Comparison of ENCODE assay signal across 8 mouse cellular contexts in genomic region chr10:4430826-4431225, GRCm38 (mm10). TPM values are rescaled to one million over a fixed set of nuclear protein-coding genes. Genes with fewer than 3 reads are reported as not detected.
A peak's percentile ranks its signal among the peaks of the same experiment; 100 is the strongest.
DNase-seq lines count a peak whose midpoint lies in the region; ATAC-seq and TF ChIP-seq lines count a peak whose summit lies in the region.

No protein-coding gene starts in this region.

- peak overlapping the region; percentile 83 for H3K4me2 ChIP-seq in heart, postnatal 0 days (ENCODE audit: low read depth, low read length)
- H3K4me2 ChIP-seq in limb, embryonic 11.5 days (ENCODE audit: low read depth, severe bottlenecking): peak overlapping the region; percentile 64; the same call in 1 of the 2 replicates
- H3K4me2 ChIP-seq in stomach, embryonic 15.5 days: peak overlapping the region; percentile 83

- H3K27me3 ChIP-seq in megakaryocyte, embryonic 14.5 days (replicated peaks): no peaks in the 10 kb centered on the region
- H3K27me3 ChIP-seq in heart, postnatal 0 days (ENCODE audit: control insufficient read depth, insufficient read depth, low read length): no peaks in the 10 kb centered on the region
- H3K27me3 ChIP-seq in limb, embryonic 11.5 days (ENCODE audit: control insufficient read depth, insufficient read depth, low read length): no peaks in the 10 kb centered on the region
- H3K27me3 ChIP-seq in stomach, embryonic 15.5 days (replicated peaks): no peaks in the 10 kb centered on the region

- peaks cover 60% of the 10 kb centered on the region for H3K4me1 ChIP-seq in megakaryocyte, embryonic 14.5 days
- H3K4me1 ChIP-seq in heart, postnatal 0 days (ENCODE audit: control insufficient read depth, insufficient read depth): peaks cover 21% of the 10 kb centered on the region
- 0 out of 2 replicates have a peak, but pooled peaks cover 2% of the 10 kb centered on the region for H3K4me1 ChIP-seq in limb, embryonic 11.5 days (ENCODE audit: control insufficient read depth, insufficient read depth, low read length)
- H3K4me1 ChIP-seq in stomach, embryonic 15.5 days: peaks cover 15% of the 10 kb centered on the region; the same call in 1 of the 2 replicates

- peak overlapping the region; percentile 73; the same call in 1 of the 2 replicates for H3K9ac ChIP-seq in heart, postnatal 0 days (replicated peaks; ENCODE audit: low read depth, low read length)
- no peak overlapping the region for H3K9ac ChIP-seq in limb, embryonic 11.5 days (ENCODE audit: low read length)
- no peak overlapping the region for H3K9ac ChIP-seq in stomach, embryonic 15.5 days

- H3K27ac ChIP-seq in heart, postnatal 0 days (ENCODE audit: low read depth): peak overlapping the region; percentile 73
- H3K27ac ChIP-seq in limb, embryonic 11.5 days (replicated peaks; ENCODE audit: low read depth, low read length): no peak overlapping the region
- no peak overlapping the region for H3K27ac ChIP-seq in stomach, embryonic 15.5 days

- peaks cover 50% of the 10 kb centered on the region for H3K36me3 ChIP-seq in megakaryocyte, embryonic 14.5 days (replicated peaks; ENCODE audit: low read length)
- peaks cover 25% of the 10 kb centered on the region for H3K36me3 ChIP-seq in heart, postnatal 0 days (replicated peaks; ENCODE audit: control insufficient read depth, insufficient read depth, low read length)
- H3K36me3 ChIP-seq in limb, embryonic 11.5 days (ENCODE audit: control insufficient read depth, insufficient read depth, low read length): no peaks in the 10 kb centered on the region; the same call in 1 of the 2 replicates
- H3K36me3 ChIP-seq in stomach, embryonic 15.5 days: peaks cover under 1% of the 10 kb centered on the region; the same call in 1 of the 2 replicates

- ATAC-seq in megakaryocyte, adult 5-6 weeks (ENCODE audit: poor library complexity, severe bottlenecking): no peak
- ATAC-seq in heart, postnatal 0 days (ENCODE audit: insufficient read depth, low read depth): no peak
- no peak for ATAC-seq in limb, embryonic 11.5 days (ENCODE audit: insufficient number of reproducible peaks, low FRiP score, low TSS enrichment, low read depth)
- no peak for ATAC-seq in stomach, embryonic 15.5 days (ENCODE audit: insufficient read depth, low FRiP score, low read depth)

- TF ChIP-seq EP300 in heart, postnatal 0 days (IDR thresholded peaks at IDR 0.05; ENCODE audit: low read depth): no peak

- DNase-seq in cerebellum, postnatal 10 days: peak; percentile 73 to 79
- DNase-seq in heart, postnatal 0 days (ENCODE audit: low spot score): peak; percentile 47
- no peak for DNase-seq in limb, embryonic 11.5 days (ENCODE audit: low spot score)
- no peak for DNase-seq in testis, postnatal 10 days (ENCODE audit: low spot score)
- no peak for DNase-seq in layer of hippocampus, adult 9-10 months (ENCODE audit: low spot score)

- no peaks in the 10 kb centered on the region for H3K9me3 ChIP-seq in megakaryocyte, embryonic 14.5 days
- H3K9me3 ChIP-seq in heart, postnatal 0 days (replicated peaks; ENCODE audit: control insufficient read depth, low read length): no peaks in the 10 kb centered on the region
- H3K9me3 ChIP-seq in limb, embryonic 11.5 days (ENCODE audit: control insufficient read depth, low read length): no peaks in the 10 kb centered on the region
- no peaks in the 10 kb centered on the region for H3K9me3 ChIP-seq in stomach, embryonic 15.5 days

- H3K4me3 ChIP-seq in megakaryocyte, embryonic 14.5 days (replicated peaks): peak overlapping the region; percentile 95
- peak overlapping the region; percentile 78 for H3K4me3 ChIP-seq in heart, postnatal 0 days (ENCODE audit: low read depth, low read length)
- H3K4me3 ChIP-seq in limb, embryonic 11.5 days (ENCODE audit: low read depth, low read length): no peak overlapping the region
- peak overlapping the region; percentile 69; the same call in 1 of the 2 replicates for H3K4me3 ChIP-seq in stomach, embryonic 15.5 days (replicated peaks)

- no peak for TF ChIP-seq CTCF in heart, postnatal 0 days (IDR thresholded peaks at IDR 0.05; ENCODE audit: low read depth)

- WGBS in heart, postnatal 0 days: 66% methylated on average over 3 of the region's 3 CpGs
- 93% methylated on average over 3 of the region's 3 CpGs for WGBS in limb, embryonic 11.5 days
- 87% methylated on average over 3 of the region's 3 CpGs for WGBS in stomach, embryonic 15.5 days

RNA-seq across cellular contexts. Expression of gene Rmnd1, which starts 1.4 kb away (rescaled TPM):
- 2.3 TPM in 1 of 2 replicates, not detected in the other for polyA plus RNA-seq in megakaryocyte, embryonic 14.5 days (2012; ENCODE audit: insufficient read depth, low replicate concordance)
- 35.0 and 40.7 TPM in 2 replicates for total RNA-seq in megakaryocyte, adult 5-6 weeks (2015)
- total RNA-seq in megakaryocyte, adult 5-6 weeks (2017): 21.1 and 29.5 TPM in 2 replicates
- total RNA-seq in heart, postnatal 0 days (2014; rRNA removed; ENCODE audit: low replicate concordance): 45.5 and 172 TPM in 2 replicates
- polyA plus RNA-seq in heart, postnatal 0 days (2015; fragmentation: Nextera tagmentation; extraction: Ambion mirVana): 76.1 and 82.1 TPM in 2 replicates
- polyA plus RNA-seq in limb, embryonic 11.5 days (2014; fragmentation: Nextera tagmentation; extraction: Ambion mirVana): 54.2 and 59.1 TPM in 2 replicates
- 41.6 and 46.8 TPM in 2 replicates for polyA plus RNA-seq in stomach, embryonic 15.5 days (2015; fragmentation: Nextera tagmentation; extraction: Ambion mirVana)

RNA-seq across cellular contexts. Expression of gene Armt1, which starts 1.4 kb away (rescaled TPM):
- polyA plus RNA-seq in megakaryocyte, embryonic 14.5 days (2012; ENCODE audit: insufficient read depth, low replicate concordance): 5.2 TPM in 1 of 2 replicates, not detected in the other
- 20.8 and 26.4 TPM in 2 replicates for total RNA-seq in megakaryocyte, adult 5-6 weeks (2015)
- total RNA-seq in megakaryocyte, adult 5-6 weeks (2017): 24.4 and 27.4 TPM in 2 replicates
- 10.0 and 14.7 TPM in 2 replicates for total RNA-seq in heart, postnatal 0 days (2014; rRNA removed; ENCODE audit: low replicate concordance)
- 8.5 and 8.9 TPM in 2 replicates for polyA plus RNA-seq in heart, postnatal 0 days (2015; fragmentation: Nextera tagmentation; extraction: Ambion mirVana)
- 28.9 and 29.8 TPM in 2 replicates for polyA plus RNA-seq in limb, embryonic 11.5 days (2014; fragmentation: Nextera tagmentation; extraction: Ambion mirVana)
- 17.4 and 18.7 TPM in 2 replicates for polyA plus RNA-seq in stomach, embryonic 15.5 days (2015; fragmentation: Nextera tagmentation; extraction: Ambion mirVana)

RNA-seq across cellular contexts. Expression of gene Zbtb2, which starts 42.9 kb away (rescaled TPM):
- polyA plus RNA-seq in megakaryocyte, embryonic 14.5 days (2012; ENCODE audit: insufficient read depth, low replicate concordance): 3.1 and 5.1 TPM in 2 replicates
- 12.8 and 14.2 TPM in 2 replicates for total RNA-seq in megakaryocyte, adult 5-6 weeks (2015)
- total RNA-seq in megakaryocyte, adult 5-6 weeks (2017): 10.8 and 12.2 TPM in 2 replicates
- total RNA-seq in heart, postnatal 0 days (2014; rRNA removed; ENCODE audit: low replicate concordance): 16.3 and 19.8 TPM in 2 replicates
- 5.1 and 5.2 TPM in 2 replicates for polyA plus RNA-seq in heart, postnatal 0 days (2015; fragmentation: Nextera tagmentation; extraction: Ambion mirVana)
- polyA plus RNA-seq in limb, embryonic 11.5 days (2014; fragmentation: Nextera tagmentation; extraction: Ambion mirVana): 22.7 and 24.4 TPM in 2 replicates
- 10.5 and 12.3 TPM in 2 replicates for polyA plus RNA-seq in stomach, embryonic 15.5 days (2015; fragmentation: Nextera tagmentation; extraction: Ambion mirVana)

RNA-seq across cellular contexts. Expression of gene Ccdc170, which starts 51.5 kb away (rescaled TPM):
- 0.06 TPM in 1 of 2 replicates, not detected in the other for polyA plus RNA-seq in megakaryocyte, embryonic 14.5 days (2012; ENCODE audit: insufficient read depth, low replicate concordance)
- total RNA-seq in megakaryocyte, adult 5-6 weeks (2015): 0.30 TPM in 1 of 2 replicates, not detected in the other
- total RNA-seq in megakaryocyte, adult 5-6 weeks (2017): 0.08 and 0.22 TPM in 2 replicates
- total RNA-seq in heart, postnatal 0 days (2014; rRNA removed; ENCODE audit: low replicate concordance): 0.46 TPM in 1 of 2 replicates, not detected in the other
- 0.22 TPM in 1 of 2 replicates, not detected in the other for polyA plus RNA-seq in heart, postnatal 0 days (2015; fragmentation: Nextera tagmentation; extraction: Ambion mirVana)
- 0.09 TPM in 1 of 2 replicates, not detected in the other for polyA plus RNA-seq in limb, embryonic 11.5 days (2014; fragmentation: Nextera tagmentation; extraction: Ambion mirVana)
- polyA plus RNA-seq in stomach, embryonic 15.5 days (2015; fragmentation: Nextera tagmentation; extraction: Ambion mirVana): 0.04 and 0.06 TPM in 2 replicates

Comparison
In these comparisons a context has a peak if more than half of its experiments do, and no peak if none do; other contexts are left out.
1. DNase-seq: peak in cerebellum, postnatal 10 days (2 of 2) and heart, postnatal 0 days (single experiment); none in limb, embryonic 11.5 days (single experiment), testis, postnatal 10 days (single experiment) and layer of hippocampus, adult 9-10 months (single experiment).
2. RNA of gene Rmnd1, which starts 1.4 kb away (polyA plus RNA-seq): 76.1 to 82.1 TPM in heart, postnatal 0 days, 54.2 to 59.1 TPM in limb, embryonic 11.5 days and 41.6 to 46.8 TPM in stomach, embryonic 15.5 days; 2.3 TPM in megakaryocyte, embryonic 14.5 days; every median in the first group is over 10 times any median in the second.
3. Peak in every context shown above with its lines, with median percentiles within 50 percentile points of each other: H3K4me2 ChIP-seq.